Mouse (Mus musculus) hematopoietic stem cell, adult 5-6 weeks (primary cell): ENCODE data around the gene Hist1h2af. TPM values are rescaled to one million over a fixed set of nuclear protein-coding genes. Genes with fewer than 3 reads are reported as not detected.
A peak's percentile ranks its signal among the peaks of the same experiment; 100 is the strongest.
"Not testable (repeated sequence)": the region's sequence is repeated elsewhere in the genome, so short reads cannot be mapped to it uniquely, and the experiment has no call there.

Experiments
- ATAC-seq, 2 experiments: fragments of 125-278 bp in 1 of 2; replicated peaks in 1 of 2; 2 replicates each; pipeline ENCODE4 v1.8.0; 2016 to 2017; ENCODE audit warnings: inconsistent platforms in 2 of 2, mild to moderate bottlenecking in 2 of 2, moderate number of reproducible peaks in 2 of 2, low read depth in 1 of 2, moderate TSS enrichment in 1 of 2; ENCODE audit not compliant: low FRiP score in 2 of 2, poor library complexity in 2 of 2, severe bottlenecking in 2 of 2, insufficient read depth in 1 of 2, low TSS enrichment in 1 of 2
- total RNA-seq: library from RNA; stranded (forward); fragments of 172-1452, 232-1000 nt; gene quantifications from 2 replicates; pipeline ENCODE4 v1.2.3, GENCODE M21; 2017

Hist1h2af gene
- total RNA-seq, 1 experiment from 2014 or later: 1,435 TPM

DNA sequence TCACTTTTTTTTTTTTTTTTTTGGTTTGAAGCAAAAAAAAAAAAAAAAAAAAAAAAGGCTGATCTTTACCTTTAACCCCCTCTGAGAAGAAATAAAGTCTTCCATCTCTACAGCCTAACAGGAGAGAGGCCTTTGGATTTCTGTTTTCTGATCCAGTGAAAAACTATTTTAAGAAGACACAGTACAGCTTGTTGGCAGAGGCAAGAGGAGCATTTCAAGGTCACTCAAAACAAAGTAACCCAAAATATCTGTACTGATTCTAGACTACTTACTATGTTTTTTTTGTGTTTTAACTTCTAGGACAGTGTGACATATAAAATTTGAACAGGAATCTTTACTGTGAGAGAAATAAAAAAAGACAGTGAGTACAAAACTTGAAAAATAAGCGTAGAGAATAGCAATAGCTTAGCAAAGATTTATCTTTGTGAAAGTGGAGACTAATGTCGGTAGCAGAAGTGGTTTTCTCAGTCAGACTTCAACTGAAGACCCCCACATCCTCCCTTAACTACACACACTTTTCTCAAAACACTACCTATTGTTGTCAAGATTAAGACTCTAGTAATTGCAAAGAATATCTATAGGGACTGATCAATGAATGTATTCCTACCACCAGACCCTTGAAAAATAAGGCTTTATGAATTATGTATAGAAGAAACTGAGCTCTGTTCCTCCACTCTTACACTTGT lies 4.1 kb upstream of the Hist1h2af start:
- no peak for ATAC-seq

DNA sequence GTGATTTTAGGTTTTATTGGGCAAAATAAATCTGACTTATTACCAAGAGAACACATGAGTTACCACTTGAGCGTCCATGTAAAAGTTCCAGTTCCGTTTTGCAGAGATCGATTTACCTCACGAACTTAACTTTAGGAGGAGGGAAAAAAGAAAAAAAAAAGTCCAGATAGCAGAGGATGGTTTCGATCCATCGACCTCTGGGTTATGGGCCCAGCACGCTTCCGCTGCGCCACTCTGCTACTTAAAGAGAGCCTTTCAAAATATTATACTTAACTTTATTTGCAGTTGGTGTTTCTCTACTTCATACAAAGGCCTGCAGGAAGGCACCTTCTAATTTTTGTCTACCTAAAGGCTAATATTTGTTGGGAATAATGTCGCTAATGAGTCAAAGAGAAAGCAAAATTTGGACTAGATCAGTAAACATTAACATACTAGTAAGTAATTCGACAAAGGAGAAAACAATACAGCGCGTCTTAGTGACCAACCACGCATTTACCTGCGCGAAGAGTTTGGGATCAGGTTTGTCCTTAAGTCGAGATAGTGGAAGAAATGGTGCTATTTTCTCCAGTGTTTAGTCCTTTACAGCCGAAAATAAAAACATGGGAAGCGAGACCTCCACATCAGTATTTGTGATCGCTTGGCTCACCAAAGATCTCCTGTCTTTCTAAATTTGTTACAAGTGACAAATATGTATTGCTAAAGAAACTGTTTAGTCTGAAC lies 3.4 kb upstream of the Hist1h2af start:
- no peak for ATAC-seq

DNA sequence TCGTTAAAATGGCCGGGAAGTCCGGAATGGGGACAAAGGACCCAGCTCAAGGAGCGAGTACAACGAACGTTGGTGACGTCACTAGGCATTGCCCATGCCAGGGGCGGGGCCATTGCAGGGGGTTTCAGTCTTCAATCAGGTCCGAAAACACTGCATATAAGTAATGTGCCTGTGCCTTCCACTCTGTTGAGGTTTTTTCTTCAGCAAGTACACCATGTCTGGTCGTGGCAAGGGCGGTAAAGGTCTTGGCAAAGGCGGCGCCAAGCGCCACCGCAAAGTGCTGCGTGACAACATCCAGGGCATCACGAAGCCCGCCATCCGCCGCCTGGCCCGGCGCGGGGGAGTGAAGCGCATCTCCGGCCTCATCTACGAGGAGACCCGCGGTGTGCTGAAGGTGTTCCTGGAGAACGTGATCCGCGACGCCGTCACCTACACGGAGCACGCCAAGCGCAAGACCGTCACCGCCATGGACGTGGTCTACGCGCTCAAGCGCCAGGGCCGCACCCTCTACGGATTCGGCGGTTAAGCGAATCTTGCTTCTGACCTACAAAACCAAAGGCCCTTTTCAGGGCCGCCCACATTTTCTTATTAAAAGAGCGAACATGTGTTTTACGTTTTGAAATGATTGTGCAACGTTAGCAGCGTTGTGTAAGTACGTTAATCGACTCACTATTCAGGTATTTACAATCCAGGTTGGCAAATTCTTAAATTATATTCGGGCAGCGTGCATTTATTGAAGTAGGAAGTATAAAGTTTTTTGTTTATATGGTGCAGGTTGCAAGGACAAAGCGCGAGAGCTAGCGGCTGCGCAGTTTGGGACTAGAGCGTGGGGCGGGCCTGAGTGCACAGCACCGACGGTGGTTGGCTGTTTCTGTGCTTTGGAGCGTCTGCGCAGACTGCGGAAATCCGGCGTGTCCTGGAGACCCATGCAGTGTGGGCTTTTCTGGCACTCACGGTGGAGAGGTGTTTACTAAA lies 2.5 kb upstream of the Hist1h2af start, which contains the start of gene Hist1h4h:
Gene Hist1h4h, plus strand, starts transcription at position 150 of the 975 bp plus-strand sequence.
- ATAC-seq: peak; percentile 73 to 77

DNA sequence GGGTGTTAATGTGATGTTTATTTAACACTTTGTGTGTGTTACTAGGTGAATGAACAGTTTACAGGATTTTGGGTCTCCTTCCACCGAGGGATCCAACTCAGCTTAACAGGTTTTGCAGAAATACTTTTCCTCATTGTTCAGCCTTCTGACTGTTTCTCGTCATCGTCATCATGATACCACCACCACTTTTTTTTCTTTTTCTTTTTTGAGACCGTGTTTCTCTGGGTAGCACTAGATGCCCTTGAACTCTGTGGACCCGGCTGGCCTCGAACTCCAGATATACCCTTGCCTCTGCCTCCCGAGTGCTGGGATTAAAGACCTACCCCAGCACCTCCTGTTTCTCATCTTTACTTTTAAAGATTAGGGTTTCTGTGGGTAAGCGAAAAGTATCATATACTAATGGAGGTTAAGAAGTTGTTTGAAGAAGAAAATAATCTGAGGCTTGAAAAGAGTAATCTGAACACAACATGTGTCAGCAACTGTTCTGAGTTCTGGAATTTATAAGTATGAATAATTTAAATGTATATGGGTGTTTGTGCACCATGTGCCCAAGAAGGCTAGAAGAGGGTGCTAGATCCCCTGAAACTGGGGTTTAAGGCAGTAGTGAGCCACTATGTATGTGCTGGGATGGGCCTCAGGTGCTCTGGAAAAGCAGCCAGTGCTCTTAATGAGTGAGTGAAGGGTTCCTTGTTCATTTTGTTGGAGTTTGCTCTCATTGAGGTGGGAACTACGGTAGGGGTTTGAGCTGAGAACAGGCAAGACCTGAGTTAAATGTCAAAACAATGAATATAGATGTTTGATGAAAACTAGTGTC lies 1.2 kb upstream of the Hist1h2af start:
- no peak for ATAC-seq

DNA sequence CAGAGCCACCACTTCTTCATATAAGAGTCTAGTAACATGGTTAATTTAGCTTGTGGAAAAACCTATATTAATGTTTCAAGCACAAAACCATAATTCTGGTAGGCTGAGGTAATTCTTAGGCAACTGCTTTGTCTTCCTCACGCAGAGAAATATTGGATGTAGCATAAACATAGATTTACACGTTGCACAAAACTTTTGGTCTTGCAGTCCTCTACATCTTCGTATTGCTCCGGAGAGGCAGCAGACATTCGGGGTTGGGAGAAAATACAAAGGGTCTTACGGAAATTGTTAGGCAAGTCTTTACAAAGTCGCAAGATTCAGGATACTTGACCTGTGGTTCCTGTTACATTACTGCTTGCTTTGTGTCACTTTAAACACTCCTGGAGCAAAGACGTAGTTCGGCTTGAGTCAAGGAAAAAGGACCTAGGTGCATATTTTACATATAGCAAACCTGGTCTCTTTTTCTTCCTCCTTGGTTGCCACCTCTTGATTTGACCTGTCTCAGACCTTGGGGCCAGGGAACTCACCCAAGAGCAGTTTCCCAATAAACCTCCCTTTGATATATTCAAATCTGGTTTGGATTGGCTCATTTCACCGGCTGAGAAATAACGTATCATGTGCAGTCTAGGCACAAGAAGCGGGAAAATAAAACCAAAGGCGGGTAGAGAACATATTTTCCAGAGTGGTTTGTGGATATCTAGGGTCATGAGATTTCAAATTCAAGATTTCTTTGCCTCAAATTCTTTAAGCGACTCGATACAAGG lies 844 bp downstream of the Hist1h2af start:
- ATAC-seq: no peak

DNA sequence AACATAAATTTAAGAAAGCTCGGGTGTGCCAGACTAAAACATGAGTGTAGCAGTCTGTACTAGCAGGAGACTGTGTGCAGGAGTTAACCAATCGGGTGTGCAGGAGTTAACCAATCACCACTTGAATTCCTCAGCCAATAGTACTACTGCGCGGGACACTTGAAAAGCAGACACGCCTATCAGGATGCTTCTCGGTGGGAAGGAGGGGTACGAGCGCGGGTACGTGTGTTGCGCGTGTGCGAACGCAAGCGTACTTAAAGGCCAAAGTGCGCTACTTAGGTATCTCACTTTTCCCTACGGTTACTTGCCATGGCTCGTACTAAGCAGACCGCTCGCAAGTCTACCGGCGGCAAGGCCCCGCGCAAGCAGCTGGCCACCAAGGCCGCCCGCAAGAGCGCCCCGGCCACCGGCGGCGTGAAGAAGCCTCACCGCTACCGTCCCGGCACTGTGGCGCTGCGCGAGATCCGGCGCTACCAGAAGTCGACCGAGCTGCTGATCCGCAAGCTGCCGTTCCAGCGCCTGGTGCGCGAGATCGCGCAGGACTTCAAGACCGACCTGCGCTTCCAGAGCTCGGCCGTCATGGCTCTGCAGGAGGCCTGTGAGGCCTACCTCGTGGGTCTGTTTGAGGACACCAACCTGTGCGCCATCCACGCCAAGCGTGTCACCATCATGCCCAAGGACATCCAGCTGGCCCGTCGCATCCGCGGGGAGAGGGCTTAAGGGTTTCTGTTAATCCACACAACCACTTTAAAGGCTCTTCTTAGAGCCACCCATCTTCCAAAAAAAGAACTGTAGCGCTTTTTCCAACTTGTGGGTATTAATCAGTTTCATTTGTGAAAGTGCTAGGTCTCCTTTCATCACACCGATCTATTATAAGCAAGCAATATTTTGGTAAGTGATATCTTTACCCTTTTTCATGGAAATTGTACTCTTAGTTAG lies 1.7 kb downstream of the Hist1h2af start, which contains the start of gene Hist1h3g:
Gene Hist1h3g, plus strand, starts transcription at position 286 of the 939 bp plus-strand sequence.
- peak; percentile 71 to 74 for ATAC-seq

DNA sequence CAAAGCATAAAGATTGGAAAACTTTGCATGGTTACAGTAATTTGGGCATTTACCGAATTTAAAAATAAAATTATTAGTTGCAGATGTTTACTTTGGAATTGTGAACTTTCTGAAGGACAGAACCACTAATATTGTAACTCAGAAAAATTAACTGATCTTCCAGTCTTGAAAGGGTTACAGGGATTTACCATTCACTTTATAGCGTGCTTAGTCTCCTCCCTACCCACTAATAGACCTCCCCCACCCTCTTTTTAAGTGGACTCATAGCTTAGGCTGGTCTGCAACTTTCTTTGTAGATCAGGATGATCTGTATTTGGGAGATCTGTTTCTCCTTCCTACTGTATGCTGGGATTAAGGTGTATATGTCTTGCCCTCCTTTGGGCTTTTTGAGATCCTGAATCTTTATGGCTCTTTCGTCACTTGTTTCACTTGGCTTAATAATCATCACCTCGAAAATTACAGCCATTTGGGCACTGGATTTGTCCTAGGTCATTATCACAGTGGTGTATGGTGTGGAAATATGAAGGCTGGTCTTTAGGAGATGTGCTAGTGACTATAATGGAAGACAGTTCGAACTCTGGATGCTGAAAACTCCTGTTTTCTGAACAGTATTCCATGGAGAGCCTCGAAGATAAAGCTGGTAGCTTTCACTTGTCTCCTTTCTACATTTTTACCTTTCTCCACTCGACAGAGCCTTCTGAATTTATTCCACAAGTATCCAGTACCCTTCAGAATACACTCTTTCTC lies 2.5 kb downstream of the Hist1h2af start:
- no peak for ATAC-seq

DNA sequence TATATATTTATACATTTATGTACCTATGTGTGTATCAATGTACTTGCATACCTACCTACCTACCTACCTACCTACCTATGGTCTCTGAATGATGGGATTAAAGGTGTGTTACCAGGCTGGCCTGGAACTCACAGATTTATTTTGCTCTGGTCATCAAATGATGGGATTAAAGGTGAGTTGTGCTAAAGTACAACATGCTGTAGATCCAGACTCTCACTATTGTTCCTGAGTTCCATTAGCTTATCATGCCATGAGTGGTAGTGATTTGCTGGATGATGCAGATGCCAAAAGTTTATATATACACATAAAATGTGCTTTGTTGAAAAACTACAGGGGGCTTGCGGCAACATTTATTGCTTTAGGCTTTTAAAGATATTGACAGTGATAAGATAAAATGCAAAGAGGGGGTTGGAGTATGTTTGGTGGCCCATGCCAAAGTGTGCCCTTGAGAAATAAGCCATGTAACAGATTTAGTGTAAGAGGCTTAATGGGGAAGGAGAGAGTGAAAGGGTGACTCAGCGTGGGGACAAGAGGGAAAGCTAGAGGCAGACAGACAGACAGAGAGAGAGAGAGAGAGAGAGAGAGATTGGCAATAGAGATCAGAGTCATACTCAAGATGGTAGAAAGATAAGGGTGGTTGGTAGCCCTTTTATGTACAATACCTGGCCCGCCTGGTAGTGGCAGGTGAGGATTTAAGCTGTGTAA lies 3.5 kb downstream of the Hist1h2af start:
- no peak for ATAC-seq

DNA sequence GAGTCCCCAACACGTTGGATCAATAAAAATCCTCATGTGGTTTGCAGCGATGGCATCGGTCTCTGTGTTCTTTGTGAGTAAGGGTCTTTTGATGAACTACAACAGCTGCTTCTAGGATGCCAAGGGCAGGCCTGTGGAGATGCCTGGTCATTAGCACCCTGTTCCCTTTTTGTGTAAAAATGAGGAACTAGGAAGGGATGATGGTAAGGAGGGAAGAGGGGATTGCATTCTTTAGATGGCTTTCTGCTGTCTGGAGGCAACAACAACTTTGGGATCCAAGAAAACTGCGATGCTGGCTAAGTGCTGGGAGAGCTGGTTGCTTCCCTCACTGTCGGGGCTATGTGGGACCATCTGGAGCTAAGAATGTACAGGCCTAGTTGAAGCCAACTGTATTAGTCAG lies 4.5 kb downstream of the Hist1h2af start:
- ATAC-seq: no peak

DNA sequence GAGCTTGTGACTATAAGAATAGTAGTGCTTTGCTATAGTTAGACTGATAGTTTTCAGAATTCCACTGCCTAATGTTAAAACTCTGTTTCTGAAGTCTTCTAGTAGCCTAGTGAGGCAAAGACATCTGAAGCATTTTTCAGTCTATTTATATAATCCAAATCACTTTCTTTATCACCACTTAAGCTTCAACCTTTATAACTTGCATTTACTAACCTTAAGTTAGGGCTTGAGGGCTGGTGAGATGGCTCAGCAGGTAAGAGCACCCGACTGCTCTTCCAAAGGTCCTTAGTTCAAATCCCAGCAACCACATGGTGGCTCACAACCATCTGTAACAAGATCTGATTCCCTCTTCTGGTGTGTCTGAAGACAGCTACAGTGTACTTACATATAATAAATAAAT lies 6.1 kb downstream of the Hist1h2af start:
- ATAC-seq: not testable (repeated sequence)

DNA sequence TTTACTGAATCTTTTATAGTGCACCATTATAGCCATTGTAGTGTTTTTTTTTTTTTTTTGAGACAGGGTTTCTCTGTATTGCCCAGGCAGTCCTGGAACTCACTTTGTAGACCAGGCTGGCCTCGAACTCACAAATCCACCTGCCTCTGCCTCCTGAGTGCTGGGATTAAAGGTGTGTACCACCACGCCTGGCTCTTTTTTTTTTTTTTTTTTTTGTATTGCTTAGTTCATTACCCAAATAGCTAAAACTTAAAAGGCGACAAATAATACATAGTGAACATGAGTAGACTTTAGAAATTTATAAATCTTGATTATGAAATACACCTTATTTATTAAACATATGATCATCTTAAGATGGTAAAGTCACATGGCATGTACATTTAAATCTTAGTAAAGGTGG lies 7.8 kb downstream of the Hist1h2af start:
- ATAC-seq: no peak

DNA sequence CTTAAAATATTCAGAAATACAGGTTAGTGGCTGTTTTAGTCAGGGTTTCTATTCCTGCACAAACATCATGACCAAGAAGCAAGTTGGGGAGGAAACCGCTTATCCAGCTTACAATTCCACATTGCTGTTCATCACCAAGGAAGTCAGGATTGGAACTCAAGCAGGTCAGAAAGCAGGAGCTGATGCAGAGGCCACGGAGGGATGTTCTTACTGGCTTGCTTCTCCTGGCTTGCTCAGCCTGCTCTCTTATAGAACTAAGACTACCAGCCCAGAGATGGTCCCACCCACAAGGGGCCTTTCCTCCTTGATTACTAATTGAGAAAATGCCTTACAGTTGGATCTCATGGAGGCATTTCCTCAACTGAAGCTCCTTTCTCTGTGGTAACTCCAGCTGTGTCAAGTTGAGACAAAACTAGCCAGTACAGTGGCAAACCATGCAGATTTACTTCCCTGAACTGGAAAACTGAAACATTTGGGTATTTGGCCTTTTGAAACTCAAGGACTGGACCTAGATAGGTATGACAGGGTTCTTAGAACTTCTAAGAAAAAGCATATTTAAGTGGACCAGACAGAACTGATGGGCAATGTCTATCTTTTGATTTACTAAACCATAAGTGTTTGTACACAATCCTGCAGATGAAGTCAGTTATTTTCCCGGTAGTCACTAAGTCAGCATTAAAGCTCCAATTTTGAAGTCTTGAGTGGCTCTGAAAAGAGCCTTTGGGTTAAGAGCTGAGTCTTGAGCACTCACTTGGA lies 8.7 kb downstream of the Hist1h2af start:
- ATAC-seq: not testable (repeated sequence)

DNA sequence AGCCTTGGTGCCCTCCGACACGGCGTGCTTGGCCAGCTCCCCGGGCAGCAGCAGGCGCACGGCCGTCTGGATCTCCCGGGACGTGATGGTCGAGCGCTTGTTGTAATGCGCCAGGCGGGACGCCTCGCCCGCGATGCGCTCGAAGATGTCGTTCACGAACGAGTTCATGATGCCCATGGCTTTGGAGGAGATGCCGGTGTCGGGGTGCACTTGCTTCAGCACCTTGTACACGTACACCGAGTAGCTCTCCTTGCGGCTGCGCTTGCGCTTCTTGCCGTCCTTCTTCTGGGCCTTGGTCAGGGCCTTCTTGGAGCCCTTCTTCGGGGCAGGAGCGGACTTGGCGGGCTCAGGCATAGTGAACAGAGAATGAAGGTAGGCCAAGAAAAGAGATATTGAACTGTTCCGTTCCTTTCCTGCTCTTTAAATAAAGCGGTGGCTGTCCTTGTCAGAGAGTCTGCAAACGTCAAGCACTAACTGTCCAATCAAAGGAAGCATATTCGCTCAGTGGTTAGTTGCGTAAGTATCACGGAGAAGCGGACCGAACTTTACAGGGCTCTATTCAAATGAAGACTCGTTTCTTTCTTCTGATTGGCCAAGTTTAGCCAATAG lies 9.4 kb downstream of the Hist1h2af start, which contains the start of gene Hist1h2bh:
Gene Hist1h2bh, minus strand, starts transcription at position 394 of the 609 bp plus-strand sequence.
- peak; percentile 95 to 97 for ATAC-seq
